ENCODE assay signal across 14 mouse cellular contexts in the genomic region with DNA sequence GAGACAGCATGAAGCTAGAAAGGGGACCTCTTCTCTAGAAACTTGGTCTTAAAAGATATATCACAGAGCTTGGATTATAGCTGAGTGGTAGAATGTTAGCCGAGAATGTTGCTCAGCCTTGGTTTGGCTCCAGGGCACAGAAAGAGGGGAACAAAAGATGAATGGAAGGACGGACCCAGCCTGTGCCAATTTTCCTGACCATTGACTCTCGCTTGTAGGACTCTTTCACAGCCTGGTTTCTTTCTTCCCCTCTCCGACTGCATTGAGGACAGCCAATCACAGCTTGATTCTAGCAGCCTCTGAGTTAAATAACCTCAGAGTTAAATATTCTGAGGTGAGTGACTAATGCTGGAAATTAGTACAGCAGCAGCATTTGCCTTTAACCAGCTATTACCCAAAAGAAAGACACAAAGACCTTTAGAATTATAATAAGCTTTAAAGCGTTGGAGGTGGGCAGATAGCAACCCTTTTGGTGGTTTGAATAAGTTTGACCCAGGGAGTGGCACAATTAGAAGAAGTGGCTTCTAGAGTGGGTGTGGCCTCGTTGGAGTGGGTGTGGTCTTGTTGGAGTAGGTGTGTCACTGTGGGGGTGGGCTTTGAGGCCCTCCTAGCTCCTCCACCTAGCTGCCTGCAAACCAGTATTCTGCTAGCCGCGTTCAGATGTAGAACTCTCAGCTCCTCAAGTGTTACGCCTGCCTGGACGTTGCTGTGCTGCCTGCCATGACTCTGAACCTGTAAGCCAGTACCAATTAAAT. TPM values are rescaled to one million over a fixed set of nuclear protein-coding genes. Genes with fewer than 3 reads are reported as not detected.
"Had no signal": no experiment of that assay in that cellular context is flagged by ENCODE, and none has a peak within 500 bp of the region (broad histone marks: within the 10 kb centered on the region; RNA-seq: fewer than 3 reads in every experiment).

No protein-coding gene starts in this region.

- H3K27ac ChIP-seq: kidney, postnatal 0 days; left cerebral cortex, adult 2 months; liver, embryonic 13.5 days had no signal

- H3K9me3 ChIP-seq: liver, embryonic 13.5 days had no signal

- H3K36me3 ChIP-seq: liver, embryonic 13.5 days had no signal

- H3K4me1 ChIP-seq: liver, embryonic 13.5 days had no signal

- H3K4me2 ChIP-seq: liver, embryonic 13.5 days; midbrain, embryonic 11.5 days had no signal

- H3K9ac ChIP-seq: liver, embryonic 13.5 days had no signal

- H3K4me3 ChIP-seq: left cerebral cortex, adult 2 months; liver, embryonic 13.5 days; myocyte had no signal

- H3K27me3 ChIP-seq: liver, embryonic 13.5 days had no signal

- DNase-seq: kidney, postnatal 25 days; layer of hippocampus, postnatal 36 days; liver, embryonic 13.5 days; lung, adult 2 months; lung, postnatal 14 days; lung, postnatal 4 days; midbrain, embryonic 14.5 days; thymus, adult 18-20 months; thymus, postnatal 36 days had no signal

RNA-seq across cellular contexts. Expression of a gene that starts 24.6 kb away (rescaled TPM):
- total RNA-seq: monocyte, adult 5-6 weeks had no signal
